Mouse (Mus musculus) C2C12 (cell line): ENCODE measurements around the gene Gm8356.
"Not testable (repeated sequence)": the region's sequence is repeated elsewhere in the genome, so short reads cannot be mapped to it uniquely, and the experiment has no call there.

Source experiments
- CEBPB ChIP-seq: IDR thresholded peaks from one replicate; pipeline ENCODE4 v1.6.1; 2011; ENCODE audit warnings: low read depth, mild to moderate bottlenecking, control low read depth, moderate library complexity
- CTCF ChIP-seq: IDR thresholded peaks from one replicate; pipeline ENCODE4 v1.5.1; 2011; ENCODE audit not compliant: control insufficient read depth, insufficient read depth, insufficient read length
- MAX ChIP-seq: IDR thresholded peaks from one replicate; pipeline ENCODE4 v1.6.1; 2011; ENCODE audit warnings: mild to moderate bottlenecking, control low read depth
- MYOG ChIP-seq: IDR thresholded peaks from one replicate; pipeline ENCODE4 v1.6.1; 2011; ENCODE audit not compliant: control insufficient read depth, insufficient read length; ENCODE audit errors: extremely low read depth
- USF1 ChIP-seq: IDR thresholded peaks from one replicate; pipeline ENCODE4 v1.6.1; 2011; ENCODE audit warnings: low read depth, mild to moderate bottlenecking, control low read depth, moderate library complexity

DNA sequence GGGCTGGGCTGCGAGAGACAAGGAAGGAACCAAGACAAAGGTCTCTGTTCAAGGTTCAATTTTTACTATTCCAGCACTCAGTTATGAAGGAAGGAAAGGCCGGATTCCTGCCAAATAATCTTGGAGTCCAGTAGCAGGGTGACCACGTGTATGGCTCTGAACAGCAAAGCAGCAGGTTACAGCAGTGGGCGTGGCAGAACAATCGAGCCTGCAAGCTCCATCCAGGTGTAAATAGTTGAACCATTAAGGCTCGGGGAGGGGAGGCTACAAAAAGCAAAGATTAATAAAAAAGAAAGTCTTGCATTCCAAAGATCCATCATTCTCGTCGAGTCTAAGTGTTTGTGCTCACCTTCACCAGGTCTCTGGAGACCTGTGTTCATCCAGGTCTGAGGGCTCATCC lies 55.0 kb downstream of the Gm8356 start:
- TF ChIP-seq MAX, CTCF, USF1, MYOG, CEBPB: not testable (repeated sequence)
